Mouse (Mus musculus) embryo, embryonic 9.5 days (tissue): ENCODE results near the gene Col4a3bp.

Source experiments
- DNase-seq: peaks from one replicate; pipeline ENCODE4 v3.0.0-alpha.2; 2017; ENCODE audit errors: extremely low spot score

The Col4a3bp gene

GRCm38 (mm10) chr13:96542081-96542889, at the start of gene Col4a3bp, which contains the start of gene Polk:
Gene Col4a3bp (plus strand): TSS chr13:96542618.
Gene Polk (minus strand): TSS chr13:96542579.
- peak; percentile 97 for DNase-seq

GRCm38 (mm10) chr13:96496630-96497029, 45.8 kb upstream of the Col4a3bp start:
- no peak for DNase-seq

GRCm38 (mm10) chr13:96499891-96500290, 42.5 kb upstream of the Col4a3bp start:
- no peak for DNase-seq

- DNase-seq = no peak
Observed at GRCm38 (mm10) chr13:96505661-96506060, 36.8 kb upstream of the Col4a3bp start.

- no peak for DNase-seq
Observed at GRCm38 (mm10) chr13:96506313-96506712, 36.1 kb upstream of the Col4a3bp start.

- no peak for DNase-seq
Observed at GRCm38 (mm10) chr13:96507541-96507940, 34.9 kb upstream of the Col4a3bp start.

- DNase-seq = no peak
Observed at GRCm38 (mm10) chr13:96510635-96511034, 31.8 kb upstream of the Col4a3bp start.

- no peak for DNase-seq
Observed at GRCm38 (mm10) chr13:96511262-96511661, 31.2 kb upstream of the Col4a3bp start.

GRCm38 (mm10) chr13:96511893-96512292, 30.5 kb upstream of the Col4a3bp start:
- DNase-seq = no peak

- DNase-seq = no peak
Observed at GRCm38 (mm10) chr13:96514154-96514942, 28.1 kb upstream of the Col4a3bp start.

- no peak for DNase-seq
Observed at GRCm38 (mm10) chr13:96516249-96516648, 26.2 kb upstream of the Col4a3bp start.

GRCm38 (mm10) chr13:96517335-96517734, 25.1 kb upstream of the Col4a3bp start:
- no peak for DNase-seq

GRCm38 (mm10) chr13:96521294-96521693, 21.1 kb upstream of the Col4a3bp start:
- DNase-seq = no peak

GRCm38 (mm10) chr13:96527022-96527421, 15.4 kb upstream of the Col4a3bp start:
- no peak for DNase-seq

GRCm38 (mm10) chr13:96527856-96528255, 14.6 kb upstream of the Col4a3bp start:
- DNase-seq = no peak

GRCm38 (mm10) chr13:96528776-96529175, 13.6 kb upstream of the Col4a3bp start:
- no peak for DNase-seq

- DNase-seq = no peak
Observed at GRCm38 (mm10) chr13:96529542-96529941, 12.9 kb upstream of the Col4a3bp start.

GRCm38 (mm10) chr13:96530064-96530463, 12.4 kb upstream of the Col4a3bp start:
- no peak for DNase-seq

GRCm38 (mm10) chr13:96532176-96532575, 10.2 kb upstream of the Col4a3bp start:
- no peak for DNase-seq

- DNase-seq = no peak
Observed at GRCm38 (mm10) chr13:96533742-96534141, 8.7 kb upstream of the Col4a3bp start.

GRCm38 (mm10) chr13:96536821-96537572, 5.4 kb upstream of the Col4a3bp start:
- DNase-seq = no peak

GRCm38 (mm10) chr13:96538103-96538502, 4.3 kb upstream of the Col4a3bp start:
- no peak for DNase-seq
